8 mouse cellular contexts compared by ENCODE assay signal in genomic region chr19:42316525-42316924, GRCm38 (mm10).
A peak's percentile ranks its signal among the peaks of the same experiment; 100 is the strongest.
DNase-seq lines count a peak whose midpoint lies in the region; ATAC-seq and TF ChIP-seq lines count a peak whose summit lies in the region.

No protein-coding gene starts in this region.

- H3K9ac ChIP-seq in forebrain, postnatal 0 days = no peak overlapping the region

- peaks cover 86% of the 10 kb centered on the region for H3K27me3 ChIP-seq in heart, embryonic 10.5 days (ENCODE audit: insufficient read depth, poor library complexity, severe bottlenecking)
- H3K27me3 ChIP-seq in forebrain, postnatal 0 days (ENCODE audit: insufficient read depth, low read length) = no peaks in the 10 kb centered on the region
- peaks cover 23% of the 10 kb centered on the region for H3K27me3 ChIP-seq in limb, embryonic 10.5 days (ENCODE audit: low read depth, poor library complexity, severe bottlenecking)

- H3K4me2 ChIP-seq in forebrain, postnatal 0 days (ENCODE audit: low read depth) = no peak overlapping the region

- no peak overlapping the region for H3K27ac ChIP-seq in heart, embryonic 10.5 days
- peak overlapping the region; percentile 76 for H3K27ac ChIP-seq in forebrain, postnatal 0 days (ENCODE audit: low read depth, low read length)
- H3K27ac ChIP-seq in limb, embryonic 10.5 days = no peak overlapping the region

- DNase-seq in heart, adult 18-20 months = peak; percentile 24 to 44
- no peak for DNase-seq in heart, embryonic 10.5 days (ENCODE audit: low spot score)
- DNase-seq in NIH3T3 (ENCODE audit: low read depth) = peak; percentile 50
- DNase-seq in forebrain, postnatal 0 days = peak; percentile 54
- DNase-seq in layer of hippocampus, postnatal 25 days (ENCODE audit: extremely low spot score in 1 of 2, low spot score in 1 of 2) = peak; percentile 49 to 64
- no peak for DNase-seq in limb, embryonic 10.5 days (ENCODE audit: low spot score)
- DNase-seq in urinary bladder, postnatal 4 days (ENCODE audit: low spot score in 2 of 2) = no peak
- no peak for DNase-seq in ovary, postnatal 36 days (ENCODE audit: low spot score)

- WGBS in heart, embryonic 10.5 days = 83% methylated on average over 2 of the region's 2 CpGs
- WGBS in forebrain, postnatal 0 days = 63% methylated on average over 2 of the region's 2 CpGs
- 89% methylated on average over 2 of the region's 2 CpGs for WGBS in limb, embryonic 10.5 days

- no peak for TF ChIP-seq CTCF in forebrain, postnatal 0 days (IDR thresholded peaks at IDR 0.05; ENCODE audit: low read depth)

- H3K9me3 ChIP-seq in heart, embryonic 10.5 days = no peaks in the 10 kb centered on the region
- H3K9me3 ChIP-seq in forebrain, postnatal 0 days (ENCODE audit: low read length) = no peaks in the 10 kb centered on the region
- H3K9me3 ChIP-seq in limb, embryonic 10.5 days (replicated peaks) = no peaks in the 10 kb centered on the region

- 0 out of 2 replicates have a peak, but pooled peaks cover 3% of the 10 kb centered on the region for H3K4me1 ChIP-seq in heart, embryonic 10.5 days
- peaks cover 39% of the 10 kb centered on the region for H3K4me1 ChIP-seq in forebrain, postnatal 0 days (ENCODE audit: insufficient read depth)
- peaks cover 14% of the 10 kb centered on the region for H3K4me1 ChIP-seq in limb, embryonic 10.5 days

- 0 out of 2 replicates have a peak, but pooled peaks have one; percentile 10 for ATAC-seq in forebrain, postnatal 0 days

- H3K4me3 ChIP-seq in heart, embryonic 10.5 days = no peak overlapping the region
- H3K4me3 ChIP-seq in forebrain, postnatal 0 days (ENCODE audit: low read depth, low read length) = no peak overlapping the region
- H3K4me3 ChIP-seq in limb, embryonic 10.5 days = no peak overlapping the region

- no peaks in the 10 kb centered on the region for H3K36me3 ChIP-seq in heart, embryonic 10.5 days
- no peaks in the 10 kb centered on the region for H3K36me3 ChIP-seq in forebrain, postnatal 0 days (ENCODE audit: insufficient read depth)
- H3K36me3 ChIP-seq in limb, embryonic 10.5 days = no peaks in the 10 kb centered on the region

Comparison
In these comparisons a context has a peak if more than half of its experiments do, and no peak if none do; other contexts are left out.
1. DNase-seq: peak in heart, adult 18-20 months (2 of 2), NIH3T3 (single experiment), forebrain, postnatal 0 days (single experiment) and layer of hippocampus, postnatal 25 days (2 of 2); none in heart, embryonic 10.5 days (single experiment), limb, embryonic 10.5 days (single experiment), urinary bladder, postnatal 4 days (0 of 2) and ovary, postnatal 36 days (single experiment).